Mouse (Mus musculus) midbrain, postnatal 0 days (tissue): ENCODE measurements at regions not wholly inside any gene's neighbourhood (a gene's known extent, or its start where the extent isn't known, plus 50 kb on each side); places are given as distances from the start of the nearest gene placed in this dataset.

Source experiments
- ATAC-seq: fragments of 200-750 bp; cut with Nextera tagmentation; 2 replicates; pipeline ENCODE4 v1.8.0; 2017; ENCODE audit warnings: moderate number of reproducible peaks, mild to moderate bottlenecking, moderate TSS enrichment, moderate library complexity; ENCODE audit not compliant: low FRiP score
- DNase-seq: peaks from one replicate; pipeline ENCODE4 v3.0.0-alpha.2; 2015; ENCODE audit warnings: low spot score
- H3K27ac ChIP-seq: fragments of 300-500 bp; sonication (generic); 2 replicates; pipeline ENCODE4 v1.5.1; 2014; ENCODE audit warnings: low read depth, mild to moderate bottlenecking, low read length, mixed read lengths
- H3K27me3 ChIP-seq: fragments of 300-500 bp; sonication (generic); 2 replicates; pipeline ENCODE4 v1.6.1; 2014; ENCODE audit warnings: low read length, control low read depth, mixed read lengths; ENCODE audit not compliant: insufficient read depth
- H3K36me3 ChIP-seq: fragments of 300-500 bp; sonication (generic); 2 replicates; pipeline ENCODE4 v1.6.1; 2014; ENCODE audit warnings: low read length, control low read depth, mixed read lengths; ENCODE audit not compliant: insufficient read depth
- H3K4me1 ChIP-seq: fragments of 300-500 bp; sonication (generic); 2 replicates; pipeline ENCODE4 v1.6.1; 2014; ENCODE audit warnings: mild to moderate bottlenecking, control low read depth, antibody characterized with exemption, low read length, mixed read lengths; ENCODE audit not compliant: insufficient read depth
- H3K4me2 ChIP-seq: fragments of 300-500 bp; sonication (generic); 2 replicates; pipeline ENCODE4 v1.6.1; 2014; ENCODE audit warnings: low read depth, mild to moderate bottlenecking, low read length, mixed read lengths; ENCODE audit not compliant: poor library complexity, severe bottlenecking
- H3K4me3 ChIP-seq: fragments of 300-500 bp; sonication (generic); 2 replicates; pipeline ENCODE4 v1.5.1; 2014; ENCODE audit warnings: low read depth, mild to moderate bottlenecking, low read length, moderate library complexity
- H3K9ac ChIP-seq: fragments of 300-500 bp; sonication (generic); replicated peaks from 2 replicates; pipeline ENCODE4 v1.6.1; 2014; ENCODE audit warnings: mild to moderate bottlenecking, low read length, moderate library complexity, mixed read lengths; ENCODE audit not compliant: poor library complexity, severe bottlenecking
- H3K9me3 ChIP-seq: fragments of 300-500 bp; sonication (generic); 2 replicates; pipeline ENCODE4 v1.6.1; 2016; ENCODE audit warnings: low read length, control low read depth
- CTCF ChIP-seq: IDR thresholded peaks from 2 replicates; pipeline ENCODE4 v1.5.1; 2016; ENCODE audit warnings: antibody characterized with exemption, mild to moderate bottlenecking
- WGBS: fragments of 180-500 bp; shearing (Covaris S2); extraction: QIAGEN DNeasy Blood & Tissue Kit; methylation state at CpG from one replicate; pipeline ENCODE4 v1.1.7; 2014; 5-methylcytosine and 5-hydroxymethylcytosine counted together

- Histone ChIP-seq H3K36me3 (no peaks in the 10 kb centered on the region), H3K27me3 (no peaks in the 10 kb centered on the region), H3K4me2 (no peak overlapping the region), H3K9me3 (peaks cover 4% of the 10 kb centered on the region; the same call in 1 of the 2 replicates), H3K4me1 (no peaks in the 10 kb centered on the region), H3K9ac (no peak overlapping the region), H3K4me3 (no peak overlapping the region), H3K27ac (peak overlapping the region; percentile 26; the same call in 1 of the 2 replicates)
- DNase-seq (no peak), ATAC-seq (peak; percentile 35; the same call in 1 of the 2 replicates)
- 23% methylated on average over 19 of the region's 19 CpGs for WGBS
- TF ChIP-seq CTCF, result no peak
These were observed 67.5 kb upstream of the Stx16 start for GRCm38 (mm10) chr2:174008350-174009218.

- TF ChIP-seq CTCF, result no peak
- Histone ChIP-seq H3K9ac (no peak overlapping the region), H3K36me3 (no peaks in the 10 kb centered on the region), H3K4me2 (no peak overlapping the region), H3K27me3 (no peaks in the 10 kb centered on the region), H3K9me3 (no peaks in the 10 kb centered on the region), H3K27ac (no peak overlapping the region), H3K4me1 (no peaks in the 10 kb centered on the region), H3K4me3 (no peak overlapping the region)
- 63% methylated on average over 3 of the region's 3 CpGs for WGBS
- DNase-seq (no peak), ATAC-seq (no peak)
These were observed 66.1 kb upstream of the Stx16 start for GRCm38 (mm10) chr2:174010038-174010437.

- no peak for TF ChIP-seq CTCF
- no peak for DNase-seq
- no peak overlapping the region for H3K27ac ChIP-seq
- ATAC-seq, result no peak
- H3K4me3 ChIP-seq, result no peak overlapping the region
- no peak overlapping the region for H3K4me2 ChIP-seq
- H3K27me3 ChIP-seq, result no peaks in the 10 kb centered on the region
- H3K9ac ChIP-seq, result no peak overlapping the region
- H3K4me1 ChIP-seq, result no peaks in the 10 kb centered on the region
- no peaks in the 10 kb centered on the region for H3K9me3 ChIP-seq
- 58% methylated on average over 8 of the region's 8 CpGs for WGBS
- H3K36me3 ChIP-seq, result no peaks in the 10 kb centered on the region
These were observed 64.7 kb upstream of the Stx16 start for GRCm38 (mm10) chr2:174011399-174011798.

GRCm38 (mm10) chr2:174014361-174014760 is 61.7 kb upstream of the Stx16 start:
- WGBS, result 68% methylated on average over 2 of the region's 2 CpGs
- ATAC-seq (no peak), DNase-seq (no peak)
- Histone ChIP-seq H3K27ac (no peak overlapping the region), H3K4me3 (no peak overlapping the region), H3K27me3 (no peaks in the 10 kb centered on the region), H3K4me2 (no peak overlapping the region), H3K9me3 (no peaks in the 10 kb centered on the region), H3K36me3 (no peaks in the 10 kb centered on the region), H3K9ac (no peak overlapping the region), H3K4me1 (no peaks in the 10 kb centered on the region; the same call in 1 of the 2 replicates)
- no peak for TF ChIP-seq CTCF

GRCm38 (mm10) chr2:174015283-174015682 is 60.8 kb upstream of the Stx16 start:
- 66% methylated on average over 14 of the region's 14 CpGs for WGBS
- Histone ChIP-seq H3K27ac (no peak overlapping the region), H3K9me3 (no peaks in the 10 kb centered on the region), H3K4me2 (no peak overlapping the region), H3K4me3 (no peak overlapping the region), H3K36me3 (no peaks in the 10 kb centered on the region), H3K27me3 (no peaks in the 10 kb centered on the region), H3K9ac (no peak overlapping the region), H3K4me1 (no peaks in the 10 kb centered on the region; the same call in 1 of the 2 replicates)
- ATAC-seq, result no peak
- TF ChIP-seq CTCF, result no peak
- no peak for DNase-seq

- no peaks in the 10 kb centered on the region for H3K9me3 ChIP-seq
- no peak for TF ChIP-seq CTCF
- no peaks in the 10 kb centered on the region for H3K27me3 ChIP-seq
- H3K4me1 ChIP-seq, result no peaks in the 10 kb centered on the region; the same call in 1 of the 2 replicates
- no peaks in the 10 kb centered on the region for H3K36me3 ChIP-seq
- H3K9ac ChIP-seq, result no peak overlapping the region
- 81% methylated on average over 5 of the region's 5 CpGs for WGBS
- H3K27ac ChIP-seq, result no peak overlapping the region
- H3K4me2 ChIP-seq, result no peak overlapping the region
- no peak overlapping the region for H3K4me3 ChIP-seq
- DNase-seq, result no peak
- ATAC-seq, result no peak
These were observed 60.0 kb upstream of the Stx16 start for GRCm38 (mm10) chr2:174016068-174016467.
